Mouse (Mus musculus) liver, embryonic 12.5 days (tissue): ENCODE results near the gene Tiprl. TPM values are rescaled to one million over a fixed set of nuclear protein-coding genes. Genes with fewer than 3 reads are reported as not detected.

ENCODE experiments used
- ATAC-seq: fragments of 200-750 bp; cut with Nextera tagmentation; 2 replicates; pipeline ENCODE4 v1.8.0; 2017; ENCODE audit warnings: moderate number of reproducible peaks, mild to moderate bottlenecking, moderate library complexity
- H3K27ac ChIP-seq: fragments of 300-500 bp; sonication (generic); 2 replicates; pipeline ENCODE4 v1.5.1; 2016; ENCODE audit warnings: mild to moderate bottlenecking
- H3K27me3 ChIP-seq: fragments of 300-500 bp; sonication (generic); replicated peaks from 2 replicates; pipeline ENCODE4 v1.6.1; 2016; ENCODE audit warnings: mild to moderate bottlenecking, moderate library complexity
- H3K36me3 ChIP-seq: fragments of 300-500 bp; sonication (generic); 2 replicates; pipeline ENCODE4 v1.6.1; 2016; ENCODE audit warnings: mild to moderate bottlenecking, moderate library complexity
- H3K4me1 ChIP-seq: fragments of 300-500 bp; sonication (generic); 2 replicates; pipeline ENCODE4 v1.6.1; 2016
- H3K4me2 ChIP-seq: fragments of 300-500 bp; sonication (generic); 2 replicates; pipeline ENCODE4 v1.6.1; 2016; ENCODE audit warnings: mild to moderate bottlenecking, moderate library complexity
- H3K4me3 ChIP-seq: fragments of 300-500 bp; sonication (generic); 2 replicates; pipeline ENCODE4 v1.5.1; 2016; ENCODE audit warnings: mild to moderate bottlenecking, moderate library complexity
- H3K9ac ChIP-seq: fragments of 300-500 bp; sonication (generic); 2 replicates; pipeline ENCODE4 v1.6.1; 2016; ENCODE audit warnings: mild to moderate bottlenecking, moderate library complexity
- H3K9me3 ChIP-seq: fragments of 300-500 bp; sonication (generic); replicated peaks from 2 replicates; pipeline ENCODE4 v1.6.1; 2016; ENCODE audit warnings: mild to moderate bottlenecking, moderate library complexity
- WGBS: fragments of 180-500 bp; shearing (Covaris S2); methylation state at CpG from one replicate; pipeline ENCODE4 v1.1.7; 2016; ENCODE audit not compliant: insufficient replicate concordance; 5-methylcytosine and 5-hydroxymethylcytosine counted together
- polyA plus RNA-seq: library from polyadenylated mRNA; unstranded; fragments of >200 nt; fragmentation: Nextera tagmentation; extraction: Ambion mirVana; gene quantifications from 2 replicates; pipeline ENCODE4 v1.2.1, GENCODE M21; 2016

Tiprl gene
- polyA plus RNA-seq, 1 experiment from 2014 or later: 55.9 TPM

- no peak overlapping the region for H3K4me2 ChIP-seq
- ATAC-seq: no peak
- no peak overlapping the region for H3K9ac ChIP-seq
- H3K27ac ChIP-seq: no peak overlapping the region
- no peak overlapping the region for H3K4me3 ChIP-seq
- H3K36me3 ChIP-seq: no peaks in the 10 kb centered on the region
- 36% methylated on average over 5 of the region's 5 CpGs for WGBS
- H3K9me3 ChIP-seq: no peaks in the 10 kb centered on the region; the same call in 1 of the 2 replicates
- no peaks in the 10 kb centered on the region for H3K4me1 ChIP-seq
- H3K27me3 ChIP-seq: no peaks in the 10 kb centered on the region
Measured at GRCm38 (mm10) chr1:165170157-165170556, 66.6 kb downstream of the Tiprl start.

GRCm38 (mm10) chr1:165169462-165169861 lies 67.3 kb downstream of the Tiprl start:
- no peaks in the 10 kb centered on the region for H3K36me3 ChIP-seq
- H3K27me3 ChIP-seq: no peaks in the 10 kb centered on the region
- 59% methylated on average over 3 of the region's 3 CpGs for WGBS
- H3K4me1 ChIP-seq: no peaks in the 10 kb centered on the region
- no peak overlapping the region for H3K27ac ChIP-seq
- H3K9ac ChIP-seq: no peak overlapping the region
- no peaks in the 10 kb centered on the region; the same call in 1 of the 2 replicates for H3K9me3 ChIP-seq
- ATAC-seq: no peak
- H3K4me3 ChIP-seq: no peak overlapping the region
- no peak overlapping the region for H3K4me2 ChIP-seq

- 76% methylated on average over 6 of the region's 6 CpGs for WGBS
- no peak overlapping the region for H3K9ac ChIP-seq
Measured at GRCm38 (mm10) chr1:165164920-165165319, 71.9 kb downstream of the Tiprl start.

More at GRCm38 (mm10) chr1:165164920-165165319, 71.9 kb downstream of the Tiprl start:
- no peak overlapping the region for H3K4me2 ChIP-seq
- H3K36me3 ChIP-seq: no peaks in the 10 kb centered on the region
- H3K27ac ChIP-seq: no peak overlapping the region
- no peaks in the 10 kb centered on the region; the same call in 1 of the 2 replicates for H3K9me3 ChIP-seq
- H3K4me3 ChIP-seq: no peak overlapping the region
- 0 out of 2 replicates have a peak, but pooled peaks cover 3% of the 10 kb centered on the region for H3K27me3 ChIP-seq
- ATAC-seq: no peak
- no peaks in the 10 kb centered on the region for H3K4me1 ChIP-seq

Other genes starting within 250 kb of the Tiprl start
- not detected in 2 replicates for gene Tbx19, start 76.2 kb downstream of the Tiprl start, polyA plus RNA-seq
- 8.0 and 8.6 TPM in 2 replicates for gene Sft2d2, start 42.6 kb downstream of the Tiprl start, polyA plus RNA-seq
- gene Gpr161, start 58.8 kb upstream of the Tiprl start, polyA plus RNA-seq: 0.14 and 0.20 TPM in 2 replicates
- gene Dcaf6, start 223.5 kb upstream of the Tiprl start, polyA plus RNA-seq: 15.5 and 15.9 TPM in 2 replicates
- gene Mpc2, start 223.6 kb upstream of the Tiprl start, polyA plus RNA-seq: 184 and 196 TPM in 2 replicates
- not detected in 2 replicates for gene Adcy10, start 248.2 kb upstream of the Tiprl start, polyA plus RNA-seq